Mouse (Mus musculus) MEL (cell line): ENCODE data around the gene Rbpj.

Experiments used
- CTCF ChIP-seq, 3 experiments: IDR thresholded peaks in 2 of 3; conservative IDR thresholded peaks in 1 of 3; 2 replicates each; pipeline ENCODE4 v1.5.1; 2011 to 2012; ENCODE audit warnings: low read length in 3 of 3, low read depth in 2 of 3, mild to moderate bottlenecking in 2 of 3, improper control_type of control experiment in 1 of 3, inconsistent platforms in 1 of 3, mixed read lengths in 1 of 3, moderate library complexity in 1 of 3; ENCODE audit not compliant: control insufficient read depth in 1 of 3, insufficient read depth in 1 of 3, poor library complexity in 1 of 3, severe bottlenecking in 1 of 3
- ELF1 ChIP-seq: IDR thresholded peaks from 2 replicates; pipeline ENCODE4 v1.6.1; 2014; ENCODE audit warnings: low read depth, mild to moderate bottlenecking, inconsistent platforms, low read length, improper control_type of control experiment, moderate library complexity
- EP300 ChIP-seq, 2 experiments: IDR thresholded peaks; 2 replicates each; pipeline ENCODE4 v1.6.1; 2011; ENCODE audit warnings: improper control_type of control experiment in 2 of 2, low read length in 2 of 2, low read depth in 1 of 2, mild to moderate bottlenecking in 1 of 2
- NRF1 ChIP-seq: IDR thresholded peaks from 2 replicates; pipeline ENCODE4 v1.6.1; 2014; ENCODE audit warnings: low read depth, mild to moderate bottlenecking, inconsistent platforms, low read length, improper control_type of control experiment, moderate library complexity; ENCODE audit not compliant: poor library complexity, insufficient read depth, severe bottlenecking
- POLR2A ChIP-seq, 2 experiments: IDR thresholded peaks; 2 replicates each; pipeline ENCODE4 v1.6.1; 2011 to 2012; ENCODE audit warnings: low read length in 2 of 2, mild to moderate bottlenecking in 2 of 2, control low read depth in 1 of 2, improper control_type of control experiment in 1 of 2, low read depth in 1 of 2, moderate library complexity in 1 of 2; ENCODE audit not compliant: control insufficient read depth in 1 of 2, insufficient read depth in 1 of 2, poor library complexity in 1 of 2
- ZMIZ1 ChIP-seq: IDR thresholded peaks from 2 replicates; pipeline ENCODE4 v1.6.1; 2012; ENCODE audit warnings: low read depth, mild to moderate bottlenecking, inconsistent platforms, low read length, improper control_type of control experiment, moderate library complexity
- ZNF384 ChIP-seq: IDR thresholded peaks from 2 replicates; pipeline ENCODE4 v1.6.1; 2012; ENCODE audit warnings: low read depth, mild to moderate bottlenecking, inconsistent platforms, low read length, improper control_type of control experiment

DNA sequence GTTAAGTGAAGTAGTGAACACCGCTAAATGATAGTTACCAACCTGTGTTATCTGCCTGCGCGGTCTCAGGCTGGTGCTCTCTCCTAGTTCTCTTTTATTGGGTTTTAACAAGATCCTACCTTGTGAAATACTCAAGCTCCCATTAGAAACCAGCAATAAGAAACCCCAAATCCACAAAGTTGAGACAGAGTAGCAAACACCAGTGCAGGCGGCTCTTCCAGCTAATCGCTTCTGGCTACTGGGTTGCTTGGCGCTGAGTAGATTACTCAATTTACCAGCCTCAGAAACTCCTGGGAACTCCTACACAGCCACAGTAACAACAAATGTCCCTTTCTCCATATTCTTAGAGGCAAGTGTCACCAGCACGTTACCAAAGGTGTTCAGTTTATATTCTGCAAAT is 58.2 kb downstream of the Rbpj start:
- no peak for TF ChIP-seq ZMIZ1
- no peak for TF ChIP-seq EP300 (IDR thresholded peaks at IDR 0.05; ENCODE audit: low read depth in 1 of 2, low read length in 2 of 2)
- no peak for TF ChIP-seq NRF1
- no peak for TF ChIP-seq CTCF (IDR thresholded peaks at IDR 0.05 in 2 of 3, conservative IDR thresholded peaks at IDR 0.05 in 1 of 3; ENCODE audit: control insufficient read depth in 1 of 3, insufficient read depth in 1 of 3, low read depth in 2 of 3, low read length in 3 of 3, poor library complexity in 1 of 3, severe bottlenecking in 1 of 3)
- no peak for TF ChIP-seq ZNF384
- no peak for TF ChIP-seq ELF1
- TF ChIP-seq POLR2A (IDR thresholded peaks at IDR 0.05; ENCODE audit: control insufficient read depth in 1 of 2, insufficient read depth in 1 of 2, low read depth in 1 of 2, low read length in 2 of 2, poor library complexity in 1 of 2), result no peak
